Mouse (Mus musculus) heart, postnatal 14 days (tissue): ENCODE measurements around the gene Ptpn7. TPM values are rescaled to one million over a fixed set of nuclear protein-coding genes. Genes with fewer than 3 reads are reported as not detected.
"Not testable (repeated sequence)": the region's sequence is repeated elsewhere in the genome, so short reads cannot be mapped to it uniquely, and the experiment has no call there.

Experiments
- DNase-seq, 2 experiments: peaks; one replicate each; pipeline ENCODE4 v3.0.0; 2021 to 2022
- intact Hi-C: fragments of 180-260 bp; cut with DNase I; formaldehyde crosslinking; loops from one replicate; pipeline ENCODE4 v1.15.1; 2025
- total RNA-seq, 2 experiments: library from RNA; stranded (reverse); gene quantifications; 2 replicates each; pipeline ENCODE4 v1.2.3; 2021

The Ptpn7 gene
- total RNA-seq, 2 experiments from 2014 or later: 0.72 to 3.3 TPM

GRCm38 (mm10) chr1:135181880-135182623, 49.6 kb downstream of the Ptpn7 start:
- no peak for DNase-seq
- intact Hi-C loops: no loop called here

GRCm38 (mm10) chr1:135182975-135183374, 50.5 kb downstream of the Ptpn7 start:
- intact Hi-C loops: no loop called here
- no peak for DNase-seq

GRCm38 (mm10) chr1:135183448-135183847, 50.9 kb downstream of the Ptpn7 start:
- intact Hi-C loops: no loop called here
- DNase-seq: no peak

GRCm38 (mm10) chr1:135183941-135184570, 51.6 kb downstream of the Ptpn7 start:
- intact Hi-C loops: no loop called here

GRCm38 (mm10) chr1:135185936-135186335, 53.4 kb downstream of the Ptpn7 start:
- intact Hi-C loops: no loop called here
- DNase-seq: no peak

More at GRCm38 (mm10) chr1:135183941-135184570, 51.6 kb downstream of the Ptpn7 start:
- DNase-seq: no peak

- no peak for DNase-seq
- intact Hi-C loops: no loop called here
Observed at GRCm38 (mm10) chr1:135186427-135186826, 53.9 kb downstream of the Ptpn7 start.

- intact Hi-C loops, DNase-seq: not testable (repeated sequence)
Observed at GRCm38 (mm10) chr1:135187016-135187415, 54.5 kb downstream of the Ptpn7 start.

GRCm38 (mm10) chr1:135188197-135188596, 55.7 kb downstream of the Ptpn7 start:
- peak; percentile 53 to 69 for DNase-seq

GRCm38 (mm10) chr1:135189186-135189585, 56.7 kb downstream of the Ptpn7 start:
- no peak for DNase-seq
- intact Hi-C loops: no loop called here

More at GRCm38 (mm10) chr1:135188197-135188596, 55.7 kb downstream of the Ptpn7 start:
- intact Hi-C loops: no loop called here

GRCm38 (mm10) chr1:135194335-135194734, 61.8 kb downstream of the Ptpn7 start:
- DNase-seq, intact Hi-C loops: not testable (repeated sequence)

Other genes with a start within 250 kb of the Ptpn7 start
- 100 to 1,000 TPM; 140 to 142 TPM for gene Ppp1r12b, start 176.8 kb upstream of the Ptpn7 start, total RNA-seq
- 1 to 10 TPM; 6.0 to 6.3 TPM for gene Ube2t, start 170.1 kb upstream of the Ptpn7 start, total RNA-seq
- gene Lgr6, start 27.4 kb upstream of the Ptpn7 start, total RNA-seq: 10 to 100 TPM; 14.5 to 15.5 TPM
- 10 to 100 TPM; 25.7 to 28.0 TPM for gene Arl8a, start 14.1 kb downstream of the Ptpn7 start, total RNA-seq
- gene Gpr37l1, start 35.0 kb downstream of the Ptpn7 start, total RNA-seq: under 1 TPM; 0.32 to 0.48 TPM
- gene Elf3, start 125.9 kb downstream of the Ptpn7 start, total RNA-seq: under 1 TPM in 1 of 2 experiments, not detected in 1; 0.26 TPM
- 10 to 100 TPM; 22.0 to 23.0 TPM for gene Rnpep, start 151.4 kb downstream of the Ptpn7 start, total RNA-seq
- gene Timm17a, start 181.1 kb downstream of the Ptpn7 start, total RNA-seq: 100 to 1,000 TPM; 359 to 389 TPM
- 1 to 10 TPM; 1.9 to 3.0 TPM for gene Lmod1, start 192.1 kb downstream of the Ptpn7 start, total RNA-seq
- 1 to 10 TPM; 2.7 to 4.2 TPM for gene Shisa4, start 242.5 kb downstream of the Ptpn7 start, total RNA-seq